Mouse (Mus musculus): ENCODE measurements at regions not wholly inside any gene's neighbourhood (a gene's known extent, or its start where the extent isn't known, plus 50 kb on each side); places are given as distances from the start of the nearest gene placed in this dataset.

GRCm38 (mm10) chr14:72892316-72892715, 156.6 kb downstream of the Cysltr2 start:
- no peak for TF ChIP-seq CTCF (IDR thresholded peaks at IDR 0.05; ENCODE audit: borderline replicate concordance, insufficient read depth, low read length)
- TF ChIP-seq POLR2A (IDR thresholded peaks at IDR 0.05; ENCODE audit: low read depth, low read length), result no peak
